Mouse (Mus musculus): ENCODE data around the gene Olfr1272. TPM values are rescaled to one million over a fixed set of nuclear protein-coding genes. Genes with fewer than 3 reads are reported as not detected.

Gene Olfr1272
- polyA plus RNA-seq (2014; fragmentation: Illumina TruSeq; extraction: RNeasy Lipid Tissue Mini Kit (QIAGEN cat#74804); ENCODE audit: low read depth, low replicate concordance), result not detected

GRCm38 (mm10) chr2:90292741-90293140 lies at the start of gene Olfr1272:
Gene Olfr1272 (minus strand): TSS chr2:90292841.

GRCm38 (mm10) chr2:90321900-90322299 lies 29.3 kb upstream of the Olfr1272 start, which contains the start of gene Gm13769:
Gene Gm13769 (plus strand): TSS chr2:90322200.

GRCm38 (mm10) chr2:90270932-90271331 lies 21.7 kb downstream of the Olfr1272 start, which contains the start of gene Olfr1271:
Gene Olfr1271 (minus strand): TSS chr2:90271032.

GRCm38 (mm10) chr2:90257492-90257891 lies 35.1 kb downstream of the Olfr1272 start, which contains the start of gene Olfr142:
Gene Olfr142 (minus strand): TSS chr2:90257592.

Other genes starting within 250 kb of the Olfr1272 start
- gene Olfr140, start 229.2 kb downstream of the Olfr1272 start, polyA plus RNA-seq (2014; fragmentation: Illumina TruSeq; extraction: RNeasy Lipid Tissue Mini Kit (QIAGEN cat#74804); ENCODE audit: low read depth, low replicate concordance), result not detected
- gene Olfr1269, start 171.4 kb downstream of the Olfr1272 start, polyA plus RNA-seq (2014; fragmentation: Illumina TruSeq; extraction: RNeasy Lipid Tissue Mini Kit (QIAGEN cat#74804); ENCODE audit: low read depth, low replicate concordance), result not detected
- 0.49 TPM for gene Olfr32, start 150.5 kb downstream of the Olfr1272 start, polyA plus RNA-seq (2014; fragmentation: Illumina TruSeq; extraction: RNeasy Lipid Tissue Mini Kit (QIAGEN cat#74804); ENCODE audit: low read depth, low replicate concordance)
- 0.29 TPM for gene Olfr1270, start 139.8 kb downstream of the Olfr1272 start, polyA plus RNA-seq (2014; fragmentation: Illumina TruSeq; extraction: RNeasy Lipid Tissue Mini Kit (QIAGEN cat#74804); ENCODE audit: low read depth, low replicate concordance)
- gene Olfr1506, start 68.3 kb downstream of the Olfr1272 start, polyA plus RNA-seq (2014; fragmentation: Illumina TruSeq; extraction: RNeasy Lipid Tissue Mini Kit (QIAGEN cat#74804); ENCODE audit: low read depth, low replicate concordance), result 0.15 TPM
- not detected for gene Olfr142, start 35.2 kb downstream of the Olfr1272 start, polyA plus RNA-seq (2014; fragmentation: Illumina TruSeq; extraction: RNeasy Lipid Tissue Mini Kit (QIAGEN cat#74804); ENCODE audit: low read depth, low replicate concordance)
- not detected for gene Olfr1271, start 21.8 kb downstream of the Olfr1272 start, polyA plus RNA-seq (2014; fragmentation: Illumina TruSeq; extraction: RNeasy Lipid Tissue Mini Kit (QIAGEN cat#74804); ENCODE audit: low read depth, low replicate concordance)
- gene Gm13769, start 29.4 kb upstream of the Olfr1272 start, polyA plus RNA-seq (2014; fragmentation: Illumina TruSeq; extraction: RNeasy Lipid Tissue Mini Kit (QIAGEN cat#74804); ENCODE audit: low read depth, low replicate concordance), result not detected
- not detected for gene Olfr1274-ps, start 105.8 kb upstream of the Olfr1272 start, polyA plus RNA-seq (2014; fragmentation: Illumina TruSeq; extraction: RNeasy Lipid Tissue Mini Kit (QIAGEN cat#74804); ENCODE audit: low read depth, low replicate concordance)